Mouse (Mus musculus): ENCODE data around the gene Focad. TPM values are rescaled to one million over a fixed set of nuclear protein-coding genes. Genes with fewer than 3 reads are reported as not detected.

The Focad gene
- polyA plus RNA-seq, 1 experiment from 2014 or later, result 15.6 TPM

GRCm38 (mm10) chr4:88415017-88415416 is 320.6 kb downstream of the Focad start:
- Histone ChIP-seq H3K36me3 (no peaks in the 10 kb centered on the region), H3K9me3 (no peaks in the 10 kb centered on the region), H3K27ac (replicated peaks) (no peak overlapping the region), H3K9ac (replicated peaks) (no peak overlapping the region), H3K4me2 (replicated peaks) (no peak overlapping the region), H3K4me1 (no peaks in the 10 kb centered on the region), H3K27me3 (no peaks in the 10 kb centered on the region), H3K4me3 (no peak overlapping the region)
- ATAC-seq (ENCODE audit: low FRiP score, low read depth), result no peak
- 48% methylated on average over 2 of the region's 2 CpGs for WGBS

DNA sequence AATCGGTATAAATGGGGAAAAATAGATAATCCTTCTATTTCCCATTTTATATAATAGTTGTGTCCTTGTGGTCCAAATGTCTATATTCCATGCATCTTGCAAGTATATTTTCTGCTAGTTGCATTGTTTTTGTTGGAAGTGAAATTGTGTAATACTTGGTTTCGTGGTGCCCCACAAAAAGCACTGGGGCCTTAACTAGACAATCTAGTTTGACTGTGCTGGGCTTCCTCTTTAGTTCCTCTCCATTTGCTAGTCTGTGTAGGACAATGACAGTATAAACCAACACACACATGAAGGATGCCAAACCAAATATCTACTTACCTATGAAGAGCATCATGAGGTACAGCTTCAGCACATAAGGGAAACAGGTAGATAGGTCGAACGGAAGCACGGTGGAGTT is 324.9 kb downstream of the Focad start:
- no peak for ATAC-seq (ENCODE audit: low FRiP score, low read depth)
- 97% methylated on average over 5 of the region's 5 CpGs for WGBS
- no peak overlapping the region for H3K9ac ChIP-seq (replicated peaks)
- no peaks in the 10 kb centered on the region for H3K9me3 ChIP-seq
- no peaks in the 10 kb centered on the region for H3K4me1 ChIP-seq
- H3K27me3 ChIP-seq, result no peaks in the 10 kb centered on the region
- H3K36me3 ChIP-seq, result no peaks in the 10 kb centered on the region
- H3K4me2 ChIP-seq (replicated peaks), result no peak overlapping the region
- no peak overlapping the region for H3K4me3 ChIP-seq
- H3K27ac ChIP-seq (replicated peaks), result no peak overlapping the region

DNA sequence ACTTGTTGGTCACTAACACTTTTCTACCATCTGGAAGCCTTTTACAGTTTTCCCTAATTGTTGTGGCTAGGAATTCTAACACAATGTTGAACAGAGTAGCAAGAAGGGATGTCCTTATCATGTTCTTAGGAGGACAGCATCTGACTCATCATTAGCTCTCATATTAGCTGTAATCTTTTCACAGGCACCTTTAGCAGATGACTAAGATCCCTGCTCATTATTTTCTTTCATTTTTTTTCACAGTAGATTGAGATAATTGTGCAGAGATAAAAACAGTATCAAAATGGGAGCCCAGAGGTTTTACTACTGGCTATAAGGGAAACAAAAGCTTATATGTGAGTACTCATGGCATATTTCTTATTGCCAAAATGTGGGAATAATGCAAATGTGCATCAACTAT is 330.1 kb downstream of the Focad start:
- no peaks in the 10 kb centered on the region for H3K36me3 ChIP-seq
- no peaks in the 10 kb centered on the region for H3K27me3 ChIP-seq
- no peaks in the 10 kb centered on the region for H3K4me1 ChIP-seq
- H3K9me3 ChIP-seq, result no peaks in the 10 kb centered on the region
- no peak overlapping the region for H3K27ac ChIP-seq (replicated peaks)
- no peak for ATAC-seq (ENCODE audit: low FRiP score, low read depth)
- no peak overlapping the region for H3K4me2 ChIP-seq (replicated peaks)
- no peak overlapping the region for H3K9ac ChIP-seq (replicated peaks)
- no peak overlapping the region for H3K4me3 ChIP-seq

DNA sequence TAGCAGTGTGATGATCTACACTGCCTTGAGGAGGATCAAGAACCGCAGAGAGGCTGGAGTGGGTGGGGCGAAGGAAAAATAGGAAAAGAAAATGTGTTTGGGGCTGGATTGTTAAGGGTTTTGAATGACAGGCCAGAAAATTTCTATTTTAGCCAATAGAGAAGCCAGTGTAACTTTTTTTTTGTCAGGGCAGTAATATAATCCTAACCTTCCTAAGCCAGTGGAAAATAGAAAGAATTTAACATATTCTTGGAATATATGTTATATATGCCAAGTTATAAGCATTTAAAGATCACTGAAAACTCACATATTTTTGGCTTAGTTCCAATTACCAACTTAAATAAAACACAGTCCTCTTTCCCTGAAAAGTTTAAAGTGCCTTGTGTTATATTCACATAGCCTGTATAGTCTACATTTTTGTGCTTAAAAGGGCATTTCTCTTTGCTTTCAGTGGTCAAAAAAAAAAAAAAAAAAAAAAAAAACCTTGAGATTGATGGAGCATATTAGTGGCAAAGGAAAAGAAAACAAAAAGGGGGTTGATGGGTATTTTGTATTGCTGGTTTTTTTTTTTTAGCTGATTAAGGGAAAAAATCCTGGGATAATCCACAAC is 333.3 kb downstream of the Focad start:
- no peak for ATAC-seq (ENCODE audit: low FRiP score, low read depth)
- Histone ChIP-seq H3K27me3 (no peaks in the 10 kb centered on the region), H3K4me2 (replicated peaks) (no peak overlapping the region), H3K4me3 (no peak overlapping the region), H3K36me3 (no peaks in the 10 kb centered on the region), H3K9me3 (no peaks in the 10 kb centered on the region), H3K27ac (replicated peaks) (no peak overlapping the region), H3K9ac (replicated peaks) (no peak overlapping the region), H3K4me1 (no peaks in the 10 kb centered on the region)
- 95% methylated on average over 2 of the region's 2 CpGs for WGBS

GRCm38 (mm10) chr4:88432412-88433024 is 338.1 kb downstream of the Focad start:
- H3K9me3 ChIP-seq, result no peaks in the 10 kb centered on the region
- H3K4me3 ChIP-seq, result no peak overlapping the region
- H3K27ac ChIP-seq (replicated peaks), result no peak overlapping the region
- ATAC-seq (ENCODE audit: low FRiP score, low read depth), result no peak
- WGBS, result 88% methylated on average over 8 of the region's 8 CpGs
- H3K27me3 ChIP-seq, result no peaks in the 10 kb centered on the region
- H3K36me3 ChIP-seq, result no peaks in the 10 kb centered on the region
- no peaks in the 10 kb centered on the region for H3K4me1 ChIP-seq
- H3K9ac ChIP-seq (replicated peaks), result no peak overlapping the region
- no peak overlapping the region for H3K4me2 ChIP-seq (replicated peaks)

GRCm38 (mm10) chr4:88436593-88437165 is 342.2 kb downstream of the Focad start:
- Histone ChIP-seq H3K36me3 (no peaks in the 10 kb centered on the region), H3K9ac (replicated peaks) (no peak overlapping the region), H3K27me3 (no peaks in the 10 kb centered on the region), H3K9me3 (no peaks in the 10 kb centered on the region), H3K4me3 (no peak overlapping the region), H3K4me2 (replicated peaks) (no peak overlapping the region), H3K4me1 (peaks cover 10% of the 10 kb centered on the region), H3K27ac (replicated peaks) (no peak overlapping the region)
- WGBS, result 90% methylated on average over 6 of the region's 6 CpGs
- no peak for ATAC-seq (ENCODE audit: low FRiP score, low read depth)

- no peak for ATAC-seq (ENCODE audit: low FRiP score, low read depth)
- H3K4me1 ChIP-seq, result peaks cover 14% of the 10 kb centered on the region
- no peaks in the 10 kb centered on the region for H3K27me3 ChIP-seq
- no peak overlapping the region for H3K4me3 ChIP-seq
- H3K4me2 ChIP-seq (replicated peaks), result no peak overlapping the region
- H3K9me3 ChIP-seq, result no peaks in the 10 kb centered on the region
- no peaks in the 10 kb centered on the region for H3K36me3 ChIP-seq
- no peak overlapping the region for H3K9ac ChIP-seq (replicated peaks)
- no peak overlapping the region for H3K27ac ChIP-seq (replicated peaks)
- WGBS, result 82% methylated on average over 3 of the region's 3 CpGs
Measured at GRCm38 (mm10) chr4:88437166-88437565, 342.7 kb downstream of the Focad start.

- Histone ChIP-seq H3K4me1 (peaks cover 14% of the 10 kb centered on the region), H3K27ac (replicated peaks) (no peak overlapping the region), H3K9me3 (no peaks in the 10 kb centered on the region), H3K27me3 (no peaks in the 10 kb centered on the region), H3K9ac (replicated peaks) (no peak overlapping the region), H3K4me3 (no peak overlapping the region), H3K36me3 (no peaks in the 10 kb centered on the region), H3K4me2 (replicated peaks) (no peak overlapping the region)
- no peak for ATAC-seq (ENCODE audit: low FRiP score, low read depth)
- 44% methylated on average over 2 of the region's 2 CpGs for WGBS
Measured at GRCm38 (mm10) chr4:88437917-88438316, 343.5 kb downstream of the Focad start.

GRCm38 (mm10) chr4:88438326-88438989 is 344.0 kb downstream of the Focad start, which contains the start of gene Hacd4:
Hacd4 (minus strand) TSS chr4:88438928.
- Histone ChIP-seq H3K27me3 (no peaks in the 10 kb centered on the region), H3K9ac (replicated peaks) (peak within 1 kb of the TSS; percentile 40), H3K4me2 (replicated peaks) (peak within 1 kb of the TSS; percentile 60), H3K27ac (replicated peaks) (no peak within 1 kb of the TSS), H3K4me1 (peaks cover 14% of the 10 kb centered on the region), H3K9me3 (no peaks in the 10 kb centered on the region), H3K4me3 (peak within 1 kb of the TSS; percentile 41), H3K36me3 (no peaks in the 10 kb centered on the region)
- ATAC-seq (ENCODE audit: low FRiP score, low read depth), result peak; percentile 81
- WGBS, result 8% methylated on average over 14 of the region's 14 CpGs

- no peak for ATAC-seq (ENCODE audit: low FRiP score, low read depth)
Measured at GRCm38 (mm10) chr4:88438990-88439329, 344.5 kb downstream of the Focad start.

DNA sequence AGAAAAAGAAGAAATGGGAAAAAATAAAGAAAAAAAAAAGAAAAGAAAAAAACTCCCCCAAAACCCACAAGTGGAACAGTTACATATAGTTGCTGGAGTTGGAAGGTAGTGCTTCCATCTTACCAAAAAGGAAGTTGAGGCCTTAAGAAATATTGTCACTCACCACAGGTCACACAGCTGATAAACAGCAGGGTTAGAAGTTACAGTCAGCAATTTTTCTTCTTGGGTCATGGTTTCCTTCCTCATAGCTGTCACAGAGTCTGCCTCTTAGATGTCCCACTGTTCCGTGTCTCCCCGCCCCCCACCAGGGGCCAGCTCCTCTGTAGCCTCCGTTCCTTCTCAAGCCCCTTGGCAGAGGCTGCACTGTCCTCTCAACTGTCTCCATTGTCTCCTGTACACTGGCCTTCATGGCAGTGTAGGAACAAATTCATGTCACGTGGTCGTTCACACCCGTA is 345.3 kb downstream of the Focad start:
- peaks cover 14% of the 10 kb centered on the region for H3K4me1 ChIP-seq
- H3K9me3 ChIP-seq, result no peaks in the 10 kb centered on the region
- H3K4me2 ChIP-seq (replicated peaks), result no peak overlapping the region
- no peaks in the 10 kb centered on the region for H3K36me3 ChIP-seq
- no peak for ATAC-seq (ENCODE audit: low FRiP score, low read depth)
- 85% methylated on average over 6 of the region's 6 CpGs for WGBS
- no peak overlapping the region for H3K9ac ChIP-seq (replicated peaks)
- H3K27me3 ChIP-seq, result no peaks in the 10 kb centered on the region
- H3K27ac ChIP-seq (replicated peaks), result no peak overlapping the region
- H3K4me3 ChIP-seq, result no peak overlapping the region

More at GRCm38 (mm10) chr4:88438990-88439329, 344.5 kb downstream of the Focad start:
- Histone ChIP-seq H3K9ac (replicated peaks) (peak overlapping the region; percentile 40; the same call in 1 of the 2 replicates), H3K4me1 (peaks cover 14% of the 10 kb centered on the region), H3K27ac (replicated peaks) (no peak overlapping the region), H3K4me3 (peak overlapping the region; percentile 41), H3K36me3 (no peaks in the 10 kb centered on the region), H3K4me2 (replicated peaks) (peak overlapping the region; percentile 60), H3K9me3 (no peaks in the 10 kb centered on the region), H3K27me3 (no peaks in the 10 kb centered on the region)
- WGBS, result 17% methylated on average over 4 of the region's 4 CpGs

DNA sequence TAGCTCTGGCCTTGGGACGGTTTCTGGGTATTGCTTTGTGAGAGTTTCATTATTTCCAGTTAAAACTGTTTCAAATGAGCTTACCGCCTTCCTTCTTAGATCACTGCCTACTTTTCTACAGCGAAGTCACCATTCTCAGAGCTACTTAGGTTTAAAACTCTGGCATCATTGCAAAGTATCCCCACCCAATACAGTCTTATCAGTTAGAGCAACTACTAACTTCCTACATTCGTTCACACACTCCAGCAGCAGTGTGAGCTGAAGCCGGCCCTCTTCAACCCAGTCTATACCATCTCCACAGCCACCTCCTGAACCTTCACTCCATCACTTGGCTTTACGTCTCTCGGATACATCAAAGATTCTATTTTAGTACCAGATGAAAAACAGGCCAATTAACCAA is 346.4 kb downstream of the Focad start:
- WGBS, result 90% methylated on average over 7 of the region's 7 CpGs
- no peaks in the 10 kb centered on the region for H3K36me3 ChIP-seq
- H3K4me1 ChIP-seq, result peaks cover 14% of the 10 kb centered on the region
- no peak overlapping the region for H3K27ac ChIP-seq (replicated peaks)
- no peak for ATAC-seq (ENCODE audit: low FRiP score, low read depth)
- no peak overlapping the region for H3K9ac ChIP-seq (replicated peaks)
- no peak overlapping the region for H3K4me2 ChIP-seq (replicated peaks)
- no peaks in the 10 kb centered on the region for H3K27me3 ChIP-seq
- no peaks in the 10 kb centered on the region for H3K9me3 ChIP-seq
- H3K4me3 ChIP-seq, result no peak overlapping the region

All from midbrain, embryonic 12.5 days (tissue).